Mouse (Mus musculus): ENCODE results near the gene Rnf166. TPM values are rescaled to one million over a fixed set of nuclear protein-coding genes. Genes with fewer than 3 reads are reported as not detected.

The Rnf166 gene
- total RNA-seq, 2 experiments from 2014 or later, result 41.2 to 43.2 TPM

- ATAC-seq (replicated peaks; ENCODE audit: poor library complexity, severe bottlenecking), result no peak
These were observed 55.8 kb downstream of the Rnf166 start for GRCm38 (mm10) chr8:122419881-122420555.

Other genes starting within 250 kb of the Rnf166 start
- 1.7 and 3.4 TPM in 2 replicates for gene Zfpm1, start 193.9 kb downstream of the Rnf166 start, total RNA-seq (2014; fragmentation: Nextera tagmentation)
- gene Zfpm1, start 193.9 kb downstream of the Rnf166 start, total RNA-seq (2017), result 5.5 and 7.9 TPM in 2 replicates
- gene Trhr2, start 115.3 kb downstream of the Rnf166 start, total RNA-seq (2014; fragmentation: Nextera tagmentation), result not detected in 2 replicates
- gene Trhr2, start 115.3 kb downstream of the Rnf166 start, total RNA-seq (2017), result not detected in 2 replicates
- 42.9 and 43.9 TPM in 2 replicates for gene Zc3h18, start 99.5 kb downstream of the Rnf166 start, total RNA-seq (2014; fragmentation: Nextera tagmentation)
- 66.9 and 67.0 TPM in 2 replicates for gene Zc3h18, start 99.5 kb downstream of the Rnf166 start, total RNA-seq (2017)
- gene Il17c, start 54.0 kb downstream of the Rnf166 start, total RNA-seq (2014; fragmentation: Nextera tagmentation), result not detected in 2 replicates
- gene Il17c, start 54.0 kb downstream of the Rnf166 start, total RNA-seq (2017), result not detected in 2 replicates
- 188 and 257 TPM in 2 replicates for gene Cyba, start 43.1 kb downstream of the Rnf166 start, total RNA-seq (2014; fragmentation: Nextera tagmentation)
- 94.4 and 126 TPM in 2 replicates for gene Cyba, start 43.1 kb downstream of the Rnf166 start, total RNA-seq (2017)
- 8.8 and 10.0 TPM in 2 replicates for gene Mvd, start 32.6 kb downstream of the Rnf166 start, total RNA-seq (2014; fragmentation: Nextera tagmentation)
- gene Mvd, start 32.6 kb downstream of the Rnf166 start, total RNA-seq (2017), result 4.0 and 4.3 TPM in 2 replicates
- not detected in 2 replicates for gene Snai3, start 15.3 kb downstream of the Rnf166 start, total RNA-seq (2014; fragmentation: Nextera tagmentation)
- not detected in 2 replicates for gene Snai3, start 15.3 kb downstream of the Rnf166 start, total RNA-seq (2017)
- gene Ctu2, start 79 bp upstream of the Rnf166 start, total RNA-seq (2014; fragmentation: Nextera tagmentation), result 11.9 and 33.1 TPM in 2 replicates
- gene Ctu2, start 79 bp upstream of the Rnf166 start, total RNA-seq (2017), result 9.3 and 14.0 TPM in 2 replicates
- gene Piezo1, start 75.3 kb upstream of the Rnf166 start, total RNA-seq (2014; fragmentation: Nextera tagmentation), result 19.4 and 67.1 TPM in 2 replicates
- gene Piezo1, start 75.3 kb upstream of the Rnf166 start, total RNA-seq (2017), result 15.8 and 22.4 TPM in 2 replicates
- 76.0 and 153 TPM in 2 replicates for gene Cdt1, start 92.0 kb upstream of the Rnf166 start, total RNA-seq (2014; fragmentation: Nextera tagmentation)
- gene Cdt1, start 92.0 kb upstream of the Rnf166 start, total RNA-seq (2017), result 38.6 and 38.8 TPM in 2 replicates
- gene Aprt, start 100.8 kb upstream of the Rnf166 start, total RNA-seq (2014; fragmentation: Nextera tagmentation), result 276 and 290 TPM in 2 replicates
- gene Aprt, start 100.8 kb upstream of the Rnf166 start, total RNA-seq (2017), result 139 and 228 TPM in 2 replicates
- gene Galns, start 135.4 kb upstream of the Rnf166 start, total RNA-seq (2014; fragmentation: Nextera tagmentation), result 39.0 and 46.3 TPM in 2 replicates
- 36.1 and 46.6 TPM in 2 replicates for gene Galns, start 135.4 kb upstream of the Rnf166 start, total RNA-seq (2017)
- gene Trappc2l, start 135.6 kb upstream of the Rnf166 start, total RNA-seq (2014; fragmentation: Nextera tagmentation), result 41.0 and 55.7 TPM in 2 replicates
- 16.1 and 21.7 TPM in 2 replicates for gene Trappc2l, start 135.6 kb upstream of the Rnf166 start, total RNA-seq (2017)
- not detected in 2 replicates for gene Pabpn1l, start 146.7 kb upstream of the Rnf166 start, total RNA-seq (2014; fragmentation: Nextera tagmentation)
- not detected in 2 replicates for gene Pabpn1l, start 146.7 kb upstream of the Rnf166 start, total RNA-seq (2017)
- 35.4 and 37.7 TPM in 2 replicates for gene Cbfa2t3, start 223.0 kb upstream of the Rnf166 start, total RNA-seq (2014; fragmentation: Nextera tagmentation)
- 8.3 and 16.0 TPM in 2 replicates for gene Cbfa2t3, start 223.0 kb upstream of the Rnf166 start, total RNA-seq (2017)